Mouse (Mus musculus): ENCODE results near the gene Wdr38. TPM values are rescaled to one million over a fixed set of nuclear protein-coding genes. Genes with fewer than 3 reads are reported as not detected.

The Wdr38 gene
- polyA plus RNA-seq, 1 experiment from 2014 or later: 2.1 TPM

DNA sequence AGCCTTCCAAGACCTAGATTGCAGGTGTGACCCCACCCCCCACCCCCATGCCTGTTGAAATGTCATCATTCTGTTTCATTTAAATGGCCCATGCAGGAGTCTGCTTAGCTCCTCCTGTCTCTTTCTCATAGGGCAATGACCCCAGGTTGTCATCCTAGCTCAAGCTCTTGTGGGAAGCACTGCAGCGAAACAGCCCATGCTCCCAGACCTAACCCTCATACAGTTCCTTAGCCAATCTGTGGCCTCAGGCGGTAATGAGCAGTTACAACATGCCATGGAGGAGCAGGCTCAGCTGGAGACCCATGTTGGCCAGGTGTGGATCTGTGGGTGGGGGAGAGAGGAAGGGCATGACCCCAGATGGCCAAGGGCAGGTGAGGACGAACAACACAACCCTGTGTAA is 22.1 kb upstream of the Wdr38 start:
- Histone ChIP-seq H3K36me3 (ENCODE audit: poor library complexity, severe bottlenecking) (no peaks in the 10 kb centered on the region), H3K27ac (no peak overlapping the region), H3K9me3 (replicated peaks) (no peaks in the 10 kb centered on the region), H3K4me2 (no peak overlapping the region), H3K27me3 (no peaks in the 10 kb centered on the region), H3K9ac (no peak overlapping the region), H3K4me1 (no peaks in the 10 kb centered on the region), H3K4me3 (no peak overlapping the region)
- no peak for ATAC-seq
- 88% methylated on average over 3 of the region's 3 CpGs for WGBS

DNA sequence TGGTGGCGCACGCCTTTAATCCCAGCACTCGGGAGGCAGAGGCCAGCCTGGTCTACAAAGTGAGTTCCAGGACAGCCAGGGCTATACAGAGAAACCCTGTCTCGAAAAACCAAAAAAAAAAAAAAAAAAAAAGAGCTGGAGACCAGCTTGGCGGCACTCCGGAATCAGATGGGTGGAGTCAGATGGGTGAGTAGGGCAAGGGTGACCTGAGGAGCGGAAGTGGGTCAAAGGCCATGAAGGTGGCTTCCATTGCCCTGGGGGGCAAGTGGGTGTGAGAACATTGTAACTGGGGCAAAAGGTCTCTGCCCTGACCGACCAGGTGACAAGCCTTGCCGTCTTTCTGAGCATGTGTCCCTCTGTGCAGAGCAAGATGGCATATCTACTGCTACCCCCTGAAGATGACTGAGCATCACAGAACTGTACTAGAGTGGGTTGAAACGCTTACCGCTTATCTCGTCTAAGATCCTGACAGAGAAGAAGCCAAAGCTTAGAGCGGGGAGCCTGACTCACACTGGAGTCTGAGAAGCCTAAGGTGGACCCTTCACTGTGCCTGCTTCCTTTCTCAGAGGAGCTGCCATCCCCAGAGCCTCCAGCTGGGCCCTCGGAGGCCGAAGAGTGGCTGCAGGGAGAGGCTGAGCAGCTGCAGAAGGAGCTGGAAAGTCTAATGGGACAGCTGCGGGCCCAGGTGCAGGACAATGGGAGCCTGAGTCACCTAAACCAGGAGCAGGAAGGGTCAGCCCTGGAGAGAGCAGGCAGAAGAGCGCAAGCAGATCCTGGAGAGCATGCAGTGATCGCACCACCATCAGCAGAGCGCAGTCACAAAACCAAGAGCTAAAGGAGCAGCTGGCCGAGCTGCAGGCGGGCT is 21.1 kb upstream of the Wdr38 start:
- ATAC-seq: no peak
- no peak overlapping the region for H3K9ac ChIP-seq
- no peak overlapping the region for H3K27ac ChIP-seq
- H3K4me3 ChIP-seq: no peak overlapping the region
- no peaks in the 10 kb centered on the region for H3K36me3 ChIP-seq (ENCODE audit: poor library complexity, severe bottlenecking)
- WGBS: 84% methylated on average over 20 of the region's 21 CpGs
- H3K9me3 ChIP-seq (replicated peaks): no peaks in the 10 kb centered on the region
- no peaks in the 10 kb centered on the region for H3K4me1 ChIP-seq
- H3K4me2 ChIP-seq: no peak overlapping the region
- H3K27me3 ChIP-seq: no peaks in the 10 kb centered on the region

DNA sequence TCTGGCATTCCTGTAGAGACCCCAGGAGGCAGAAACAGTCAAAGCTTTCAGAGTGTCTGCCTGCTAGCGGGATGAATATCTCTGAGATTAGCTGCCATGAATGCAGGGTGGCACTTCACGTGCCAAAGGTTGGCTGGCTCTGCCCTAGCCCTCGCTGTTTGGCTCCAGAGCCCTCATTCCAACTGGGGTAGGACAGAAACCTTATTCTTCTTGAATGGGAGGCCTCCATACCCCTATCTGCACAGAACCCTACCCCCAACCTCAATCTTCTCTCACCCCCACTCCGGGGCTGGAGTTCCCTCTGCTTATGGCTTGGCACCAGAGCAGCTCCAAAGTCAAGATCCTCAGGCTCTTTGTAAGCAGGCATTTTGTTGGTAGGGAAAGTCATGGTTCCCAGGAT is 19.4 kb upstream of the Wdr38 start:
- Histone ChIP-seq H3K4me1 (no peaks in the 10 kb centered on the region), H3K4me2 (no peak overlapping the region), H3K9me3 (replicated peaks) (no peaks in the 10 kb centered on the region), H3K4me3 (no peak overlapping the region), H3K27me3 (no peaks in the 10 kb centered on the region), H3K27ac (no peak overlapping the region), H3K36me3 (ENCODE audit: poor library complexity, severe bottlenecking) (no peaks in the 10 kb centered on the region), H3K9ac (no peak overlapping the region)
- 68% methylated on average over 4 of the region's 4 CpGs for WGBS
- ATAC-seq: no peak

DNA sequence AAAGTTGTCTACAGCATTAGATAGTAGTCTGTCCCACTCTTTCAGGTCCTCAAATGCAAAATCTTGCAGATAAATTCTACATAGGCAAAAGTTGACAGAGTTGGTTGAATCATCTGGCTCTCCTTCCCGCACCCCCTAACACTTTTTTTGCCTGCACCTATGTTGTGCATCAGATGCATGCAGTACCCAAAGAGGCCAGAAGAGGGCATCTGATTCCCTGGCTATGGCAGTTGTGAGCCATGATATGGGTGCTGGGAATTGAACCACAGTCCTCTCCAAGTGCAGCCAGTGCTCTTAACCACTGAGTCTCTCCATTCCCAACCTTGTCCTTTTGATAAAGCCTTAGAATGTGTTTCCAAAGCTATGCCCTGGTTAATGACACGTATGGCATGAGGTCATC is 13.8 kb upstream of the Wdr38 start:
- Histone ChIP-seq H3K9me3 (replicated peaks) (peaks cover 6% of the 10 kb centered on the region; the same call in 1 of the 2 replicates), H3K36me3 (ENCODE audit: poor library complexity, severe bottlenecking) (no peaks in the 10 kb centered on the region), H3K27ac (no peak overlapping the region), H3K9ac (no peak overlapping the region), H3K4me3 (no peak overlapping the region), H3K4me1 (no peaks in the 10 kb centered on the region), H3K27me3 (no peaks in the 10 kb centered on the region), H3K4me2 (no peak overlapping the region)
- WGBS: 93% methylated on average over 2 of the region's 2 CpGs
- ATAC-seq: no peak

DNA sequence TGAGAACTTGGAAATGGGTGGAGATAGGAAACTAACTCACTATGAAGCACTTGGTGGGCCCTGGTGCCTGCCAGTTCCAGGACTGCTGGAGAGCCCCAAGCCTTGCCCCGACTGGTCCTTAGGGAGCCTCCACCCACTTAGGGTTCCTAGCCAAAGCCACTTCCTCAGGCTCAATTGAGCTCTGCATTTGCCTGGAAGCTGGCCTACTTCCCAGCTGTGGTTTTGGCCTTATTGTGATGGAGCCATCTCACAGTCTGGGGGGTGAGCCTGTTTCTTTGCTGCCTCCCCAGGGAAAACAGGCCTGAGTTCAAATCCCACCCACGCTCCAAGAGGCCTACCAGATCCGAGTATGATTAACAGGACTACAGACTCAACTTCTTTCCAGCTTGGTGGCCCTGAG is 10.7 kb upstream of the Wdr38 start:
- Histone ChIP-seq H3K4me1 (no peaks in the 10 kb centered on the region), H3K36me3 (ENCODE audit: poor library complexity, severe bottlenecking) (no peaks in the 10 kb centered on the region), H3K27ac (no peak overlapping the region), H3K4me3 (no peak overlapping the region), H3K9ac (no peak overlapping the region), H3K9me3 (replicated peaks) (peaks cover 6% of the 10 kb centered on the region; the same call in 1 of the 2 replicates), H3K4me2 (no peak overlapping the region), H3K27me3 (no peaks in the 10 kb centered on the region)
- WGBS: 82% methylated on average over 3 of the region's 3 CpGs
- no peak for ATAC-seq

DNA sequence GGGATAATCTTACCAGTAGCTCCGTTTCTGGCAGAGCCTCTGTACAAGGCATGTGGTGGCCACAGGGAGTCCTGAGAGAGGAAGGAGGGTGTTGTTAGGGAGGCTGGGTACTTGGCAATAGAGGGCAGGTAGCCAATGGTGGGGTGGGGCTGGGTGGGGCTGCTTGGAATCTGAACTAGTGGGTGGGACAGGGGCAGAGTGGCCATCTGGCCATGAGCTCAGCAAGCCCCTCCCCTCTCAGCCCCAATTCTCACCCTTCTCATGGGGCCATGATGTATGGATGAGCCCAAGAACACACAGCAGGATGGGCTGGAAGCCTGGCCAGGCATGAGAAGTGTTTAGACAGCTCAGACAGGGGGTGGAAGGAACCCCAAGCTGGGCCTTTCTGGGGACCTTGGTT is 9.9 kb upstream of the Wdr38 start:
- Histone ChIP-seq H3K27me3 (no peaks in the 10 kb centered on the region), H3K27ac (no peak overlapping the region), H3K4me2 (no peak overlapping the region), H3K4me1 (peaks cover 3% of the 10 kb centered on the region), H3K4me3 (no peak overlapping the region), H3K36me3 (ENCODE audit: poor library complexity, severe bottlenecking) (no peaks in the 10 kb centered on the region), H3K9ac (no peak overlapping the region), H3K9me3 (replicated peaks) (peaks cover 6% of the 10 kb centered on the region; the same call in 1 of the 2 replicates)
- 82% methylated on average over 1 of the region's 1 CpGs for WGBS
- no peak for ATAC-seq

DNA sequence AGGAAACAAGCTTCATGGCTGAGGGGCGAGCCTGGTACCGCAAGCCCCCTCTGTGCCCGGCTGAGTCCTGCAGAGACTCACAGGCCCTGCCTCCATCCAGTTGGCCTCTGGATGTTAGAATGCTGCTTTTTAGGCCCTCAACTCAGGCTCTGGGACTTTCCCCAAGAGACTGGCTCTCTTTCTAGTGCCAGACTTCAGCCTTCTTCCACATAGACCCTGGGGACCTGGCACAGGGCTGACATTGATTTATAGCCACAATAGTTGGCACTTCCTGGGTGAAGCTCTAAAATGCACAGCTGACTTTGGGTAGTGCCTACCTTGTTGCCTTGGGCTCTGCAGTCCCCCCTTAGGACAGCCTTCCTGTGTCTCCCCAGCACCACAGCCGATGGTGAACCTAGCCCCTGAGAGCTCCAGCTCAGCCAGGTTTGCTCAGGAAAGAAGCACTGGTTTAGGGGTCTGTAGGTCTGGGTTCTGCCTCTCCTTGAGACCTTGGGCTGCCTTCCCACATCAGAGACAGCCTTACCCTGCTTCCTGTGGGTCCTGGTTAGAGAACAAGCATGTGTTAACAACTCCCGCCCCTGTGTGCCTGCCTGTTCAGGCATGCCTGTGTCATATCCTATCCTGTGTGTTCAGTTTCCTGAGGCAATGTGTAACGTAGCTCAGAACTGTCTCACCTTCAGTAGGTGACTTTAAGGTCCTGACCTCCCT is 9.3 kb upstream of the Wdr38 start:
- WGBS: 87% methylated on average over 6 of the region's 6 CpGs
- no peak for ATAC-seq
- Histone ChIP-seq H3K4me1 (peaks cover 8% of the 10 kb centered on the region), H3K4me2 (no peak overlapping the region), H3K27me3 (no peaks in the 10 kb centered on the region), H3K36me3 (ENCODE audit: poor library complexity, severe bottlenecking) (no peaks in the 10 kb centered on the region), H3K9me3 (replicated peaks) (peaks cover 6% of the 10 kb centered on the region; the same call in 1 of the 2 replicates), H3K9ac (no peak overlapping the region), H3K4me3 (no peak overlapping the region), H3K27ac (no peak overlapping the region)

DNA sequence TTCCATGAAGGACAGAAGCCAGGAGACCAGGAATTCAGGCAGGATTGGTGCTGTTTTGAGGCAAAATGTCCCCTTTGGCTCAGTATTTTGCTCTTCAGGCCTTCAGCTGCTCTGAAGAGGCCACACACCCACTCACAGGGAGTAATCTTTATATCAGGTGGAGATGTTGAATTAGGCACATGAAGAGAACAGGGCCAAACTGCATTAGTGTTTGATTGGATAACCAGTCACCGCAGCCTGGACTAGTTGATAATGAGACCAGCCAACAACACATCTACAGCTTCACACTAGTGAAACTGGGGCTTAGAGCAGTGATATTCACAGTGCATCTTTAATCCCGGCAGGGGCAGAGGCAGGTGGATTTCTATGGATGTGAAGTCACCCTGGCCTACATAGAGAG is 8.3 kb upstream of the Wdr38 start:
- Histone ChIP-seq H3K4me3 (no peak overlapping the region), H3K27me3 (no peaks in the 10 kb centered on the region), H3K27ac (no peak overlapping the region), H3K4me2 (no peak overlapping the region), H3K9me3 (replicated peaks) (no peaks in the 10 kb centered on the region), H3K36me3 (ENCODE audit: poor library complexity, severe bottlenecking) (no peaks in the 10 kb centered on the region), H3K4me1 (peaks cover 8% of the 10 kb centered on the region), H3K9ac (no peak overlapping the region)
- 91% methylated on average over 2 of the region's 2 CpGs for WGBS
- ATAC-seq: no peak

DNA sequence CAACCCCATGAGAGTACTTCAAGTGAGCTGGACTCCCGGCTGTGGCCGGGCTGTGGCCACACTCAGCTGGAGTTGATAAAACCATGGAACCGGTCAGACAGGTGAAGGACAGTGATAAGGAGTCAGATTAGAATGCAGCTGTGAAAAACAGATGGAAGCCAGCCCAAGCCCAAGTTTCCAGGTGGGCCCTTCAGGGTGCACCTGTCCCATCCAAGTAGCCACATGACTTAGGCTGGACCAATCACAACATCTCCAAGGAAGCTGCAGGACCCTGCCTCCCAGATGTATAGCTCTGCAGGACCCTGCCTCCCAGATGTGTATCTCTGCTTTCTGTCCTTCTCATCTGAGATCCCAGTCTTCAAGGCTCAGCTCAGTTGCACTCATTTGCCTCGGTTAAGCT is 5.3 kb upstream of the Wdr38 start:
- H3K4me1 ChIP-seq: peaks cover 8% of the 10 kb centered on the region
- H3K4me2 ChIP-seq: no peak overlapping the region
- no peak for ATAC-seq
- H3K4me3 ChIP-seq: no peak overlapping the region
- H3K27me3 ChIP-seq: no peaks in the 10 kb centered on the region
- no peak overlapping the region for H3K27ac ChIP-seq
- no peak overlapping the region for H3K9ac ChIP-seq
- H3K36me3 ChIP-seq (ENCODE audit: poor library complexity, severe bottlenecking): no peaks in the 10 kb centered on the region
- 79% methylated on average over 4 of the region's 4 CpGs for WGBS
- no peaks in the 10 kb centered on the region for H3K9me3 ChIP-seq (replicated peaks)

DNA sequence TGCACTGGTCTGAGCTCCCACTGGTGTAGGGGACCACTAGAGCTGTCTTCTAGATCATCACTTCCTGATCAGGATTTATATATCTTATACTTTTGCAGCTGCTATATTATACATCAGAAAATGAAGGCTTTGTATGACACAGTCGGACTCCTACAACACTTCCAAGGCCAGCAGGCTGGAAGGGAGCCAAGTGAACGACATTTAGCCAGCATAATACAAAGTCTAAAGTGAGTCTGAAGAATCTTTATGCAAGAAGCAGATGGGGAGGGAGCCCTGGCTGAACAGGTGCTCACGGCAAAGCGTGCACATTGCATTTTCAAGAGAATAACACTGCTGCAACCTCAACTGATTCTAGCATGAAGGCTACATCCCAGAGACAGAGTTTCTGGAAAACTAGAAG is 4.8 kb upstream of the Wdr38 start:
- Histone ChIP-seq H3K9ac (no peak overlapping the region), H3K9me3 (replicated peaks) (no peaks in the 10 kb centered on the region), H3K4me3 (no peak overlapping the region), H3K27me3 (0 out of 2 replicates have a peak, but pooled peaks cover 4% of the 10 kb centered on the region), H3K36me3 (ENCODE audit: poor library complexity, severe bottlenecking) (no peaks in the 10 kb centered on the region), H3K4me1 (peaks cover 9% of the 10 kb centered on the region), H3K27ac (peak overlapping the region; percentile 2; the same call in 1 of the 2 replicates), H3K4me2 (no peak overlapping the region)
- 55% methylated on average over 4 of the region's 4 CpGs for WGBS
- no peak for ATAC-seq

DNA sequence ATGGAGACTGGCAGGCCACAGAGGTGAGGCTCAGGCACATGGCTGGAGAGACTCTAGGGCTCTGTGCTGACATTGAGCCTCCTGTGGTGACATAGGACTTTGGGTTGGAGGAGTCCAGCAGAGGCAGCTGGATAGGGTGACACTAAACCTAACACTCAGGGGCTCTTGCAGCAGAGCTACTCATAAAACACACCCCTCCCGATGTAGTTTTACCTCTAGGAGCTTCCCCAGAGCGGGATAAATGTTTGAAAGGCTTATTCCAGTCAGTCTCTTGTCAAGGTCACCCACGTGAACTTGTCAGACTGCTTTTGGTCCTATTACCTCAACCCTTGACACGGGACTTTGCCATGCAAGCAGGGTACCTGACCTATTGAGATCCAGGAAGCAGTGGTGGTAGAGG is 2.1 kb downstream of the Wdr38 start:
- H3K4me2 ChIP-seq: no peak overlapping the region
- H3K4me1 ChIP-seq: peaks cover 31% of the 10 kb centered on the region
- no peak overlapping the region for H3K27ac ChIP-seq
- H3K4me3 ChIP-seq: no peak overlapping the region
- WGBS: 63% methylated on average over 4 of the region's 4 CpGs
- peaks cover 48% of the 10 kb centered on the region for H3K36me3 ChIP-seq (ENCODE audit: poor library complexity, severe bottlenecking)
- 0 out of 2 replicates have a peak, but pooled peaks cover 7% of the 10 kb centered on the region for H3K27me3 ChIP-seq
- no peak overlapping the region for H3K9ac ChIP-seq
- no peaks in the 10 kb centered on the region for H3K9me3 ChIP-seq (replicated peaks)
- ATAC-seq: no peak

DNA sequence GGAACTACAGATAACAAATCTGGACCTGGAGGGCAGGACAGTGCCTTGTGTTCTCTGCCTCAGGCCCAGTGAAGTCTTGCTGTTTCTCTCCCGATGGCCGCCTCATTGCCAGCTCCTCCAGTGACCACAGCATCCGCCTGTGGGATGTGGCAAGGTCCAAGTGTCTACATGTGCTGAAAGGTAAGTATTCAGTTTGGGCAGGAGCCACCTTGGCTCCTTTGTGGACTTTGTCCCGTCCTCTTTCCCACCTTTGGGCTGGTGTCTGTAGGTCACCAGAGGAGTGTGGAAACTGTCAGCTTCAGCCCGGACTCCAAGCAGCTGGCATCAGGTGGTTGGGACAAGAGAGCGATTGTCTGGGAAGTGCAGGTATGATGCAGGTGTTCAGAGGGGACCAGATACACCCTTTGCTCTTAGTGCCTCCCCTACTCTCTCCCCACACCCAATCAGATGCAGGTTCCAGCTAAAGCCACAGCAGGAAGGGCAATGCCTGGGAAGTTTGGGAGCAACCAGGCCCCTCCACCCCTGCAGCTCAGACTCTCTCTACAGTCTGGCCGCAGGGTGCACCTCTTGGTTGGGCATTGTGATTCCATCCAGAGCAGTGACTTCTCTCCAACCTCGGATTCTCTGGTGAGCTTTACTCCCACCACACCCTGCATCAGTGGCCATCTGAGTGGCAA is 2.8 kb downstream of the Wdr38 start:
- peaks cover 48% of the 10 kb centered on the region for H3K36me3 ChIP-seq (ENCODE audit: poor library complexity, severe bottlenecking)
- H3K27me3 ChIP-seq: 0 out of 2 replicates have a peak, but pooled peaks cover 7% of the 10 kb centered on the region
- H3K4me2 ChIP-seq: no peak overlapping the region
- H3K4me3 ChIP-seq: no peak overlapping the region
- no peak overlapping the region for H3K27ac ChIP-seq
- whole genome bisulfite sequencing: 72% methylated on average over 8 of the region's 8 CpGs
- H3K4me1 ChIP-seq: peaks cover 31% of the 10 kb centered on the region
- H3K9me3 ChIP-seq (replicated peaks): no peaks in the 10 kb centered on the region
- no peak overlapping the region for H3K9ac ChIP-seq
- ATAC-seq: no peak
